Mouse (Mus musculus) layer of hippocampus, adult 9-10 months (tissue): Measurements from ENCODE around the gene Gm5901.
"Not testable (repeated sequence)": the region's sequence is repeated elsewhere in the genome, so short reads cannot be mapped to it uniquely, and the experiment has no call there.

Experiments used
- DNase-seq: peaks from one replicate; pipeline ENCODE4 v3.0.0; 2022; ENCODE audit warnings: low spot score

Gene Gm5901

GRCm38 (mm10) chr7:105374866-105375265 is at the start of gene Gm5901:
Gene Gm5901, plus strand, starts transcription at chr7:105375038.
- no peak for DNase-seq

- no peak for DNase-seq
These were observed 49.5 kb upstream of the Gm5901 start for GRCm38 (mm10) chr7:105325302-105325701.

- DNase-seq: no peak
These were observed 40.8 kb upstream of the Gm5901 start, which contains the start of gene Olfr690 for GRCm38 (mm10) chr7:105334004-105334403. Gene Olfr690, minus strand, starts transcription at chr7:105334104.

GRCm38 (mm10) chr7:105342170-105342569 is 32.7 kb upstream of the Gm5901 start, which contains the start of gene Olfr691:
Gene Olfr691, minus strand, starts transcription at chr7:105342270.
- DNase-seq: no peak

GRCm38 (mm10) chr7:105342752-105343151 is 32.1 kb upstream of the Gm5901 start:
- no peak for DNase-seq

- DNase-seq: not testable (repeated sequence)
These were observed 18.8 kb upstream of the Gm5901 start for GRCm38 (mm10) chr7:105356064-105356463.

GRCm38 (mm10) chr7:105356487-105356886 is 18.4 kb upstream of the Gm5901 start:
- not testable (repeated sequence) for DNase-seq

- DNase-seq: no peak
These were observed 13.1 kb upstream of the Gm5901 start for GRCm38 (mm10) chr7:105361713-105362112.

GRCm38 (mm10) chr7:105367268-105367667 is 7.6 kb upstream of the Gm5901 start:
- no peak for DNase-seq

GRCm38 (mm10) chr7:105367930-105368329 is 6.9 kb upstream of the Gm5901 start, which contains the start of gene Olfr692:
Gene Olfr692, plus strand, starts transcription at chr7:105368230.
- DNase-seq: no peak

GRCm38 (mm10) chr7:105368521-105368920 is 6.3 kb upstream of the Gm5901 start:
- DNase-seq: no peak

GRCm38 (mm10) chr7:105372912-105373311 is 1.9 kb upstream of the Gm5901 start:
- DNase-seq: no peak

GRCm38 (mm10) chr7:105373509-105373908 is 1.3 kb upstream of the Gm5901 start:
- no peak for DNase-seq

- peak; percentile 39 for DNase-seq
These were observed 862 bp upstream of the Gm5901 start for GRCm38 (mm10) chr7:105373976-105374375.

- DNase-seq: no peak
These were observed 5.5 kb downstream of the Gm5901 start for GRCm38 (mm10) chr7:105380329-105380728.

- DNase-seq: no peak
These were observed 12.9 kb downstream of the Gm5901 start for GRCm38 (mm10) chr7:105387696-105388095.

- no peak for DNase-seq
These were observed 15.4 kb downstream of the Gm5901 start for GRCm38 (mm10) chr7:105390236-105390635.

GRCm38 (mm10) chr7:105394606-105395005 is 19.8 kb downstream of the Gm5901 start:
- DNase-seq: no peak

GRCm38 (mm10) chr7:105395131-105395820 is 20.4 kb downstream of the Gm5901 start:
- DNase-seq: no peak

- no peak for DNase-seq
These were observed 21.3 kb downstream of the Gm5901 start for GRCm38 (mm10) chr7:105396126-105396525.

- peak; percentile 29 for DNase-seq
These were observed 24.5 kb downstream of the Gm5901 start for GRCm38 (mm10) chr7:105399058-105399934.

- DNase-seq: peak; percentile 96
These were observed 25.2 kb downstream of the Gm5901 start, which contains the start of gene Fam160a2 for GRCm38 (mm10) chr7:105399935-105400624. Gene Fam160a2, minus strand, starts transcription at chr7:105400054.
